Mouse (Mus musculus) right cerebral cortex, adult 2 months (tissue): ENCODE results near the gene Vstm2l.

Experiments
- DNase-seq, 2 experiments: peaks; one replicate each; pipeline ENCODE4 v3.0.0; 2021 to 2022; ENCODE audit warnings: low spot score in 2 of 2

Gene Vstm2l

DNA sequence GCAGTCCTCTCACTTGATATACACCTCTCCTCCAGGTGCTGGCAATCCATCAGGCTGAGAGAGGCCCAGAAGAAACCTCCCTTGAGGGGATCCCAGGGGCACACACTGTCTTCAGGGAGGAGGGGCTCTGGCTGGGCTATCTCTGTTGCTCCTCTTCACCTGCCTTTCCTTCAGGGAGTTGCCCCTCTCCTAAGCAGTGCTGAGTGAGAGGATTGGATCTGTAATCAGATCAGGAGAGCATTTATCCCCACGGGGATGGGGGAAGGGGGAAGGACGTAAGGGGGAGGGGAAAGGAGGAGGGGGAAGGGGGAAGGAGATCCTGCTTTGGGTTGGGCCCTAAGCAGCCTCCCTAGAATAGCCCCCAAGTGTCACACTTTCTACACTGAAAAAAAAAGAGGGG lies 13.4 kb downstream of the Vstm2l start:
- no peak for DNase-seq

DNA sequence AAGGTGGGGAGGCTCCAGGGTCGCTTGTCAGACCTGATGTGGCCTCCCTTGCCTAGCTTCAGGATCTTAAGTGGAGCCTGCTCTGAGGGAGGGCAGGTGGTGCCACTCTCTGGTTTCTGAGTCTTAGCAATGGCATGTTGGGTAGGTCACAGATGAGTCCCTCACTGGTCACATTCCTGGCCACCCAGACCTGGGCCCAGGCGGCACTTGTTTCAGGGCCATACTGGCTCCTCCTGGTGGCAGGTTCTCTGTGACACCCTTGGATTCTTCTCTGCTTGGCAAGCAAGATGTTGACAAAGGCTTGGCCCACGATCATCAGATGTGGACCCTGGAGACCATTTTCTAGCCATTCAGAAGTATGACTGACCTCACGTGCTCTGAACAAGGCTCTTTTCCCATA lies 18.2 kb downstream of the Vstm2l start:
- DNase-seq = no peak

DNA sequence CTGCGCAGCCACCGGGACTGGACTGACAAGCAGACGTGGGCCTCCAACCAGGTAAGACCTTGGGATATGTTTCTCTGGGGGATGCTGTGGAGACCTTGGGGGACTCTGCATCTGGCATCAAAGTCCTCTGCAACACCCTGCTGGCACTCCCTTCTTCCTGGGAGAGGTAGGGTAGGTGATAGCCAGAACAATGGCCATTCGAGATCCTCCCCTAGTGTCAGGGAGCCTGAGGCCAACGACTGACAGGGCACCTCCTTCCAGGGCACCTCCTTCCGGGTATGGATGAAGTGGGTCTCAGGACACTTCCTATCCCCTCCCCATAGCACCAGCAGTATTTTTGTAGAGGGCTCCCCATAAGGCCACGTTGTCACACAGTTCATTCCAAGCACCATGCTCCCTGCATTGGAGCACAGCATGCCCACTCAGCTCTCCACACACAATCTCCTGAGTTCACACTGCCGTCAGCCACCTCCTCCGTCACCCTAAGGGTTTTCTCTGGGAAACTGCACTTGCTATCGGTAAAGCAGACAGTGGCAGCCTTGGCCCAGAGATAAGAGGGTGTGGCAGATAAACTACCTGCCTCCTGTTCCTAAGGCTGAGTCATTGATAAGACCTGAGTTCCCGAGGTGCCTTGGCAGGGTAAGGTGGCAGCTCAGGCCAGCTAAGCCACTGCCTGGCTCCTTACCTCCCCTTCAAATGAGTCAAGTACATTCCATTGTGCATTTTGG lies 21.2 kb downstream of the Vstm2l start:
- no peak for DNase-seq

DNA sequence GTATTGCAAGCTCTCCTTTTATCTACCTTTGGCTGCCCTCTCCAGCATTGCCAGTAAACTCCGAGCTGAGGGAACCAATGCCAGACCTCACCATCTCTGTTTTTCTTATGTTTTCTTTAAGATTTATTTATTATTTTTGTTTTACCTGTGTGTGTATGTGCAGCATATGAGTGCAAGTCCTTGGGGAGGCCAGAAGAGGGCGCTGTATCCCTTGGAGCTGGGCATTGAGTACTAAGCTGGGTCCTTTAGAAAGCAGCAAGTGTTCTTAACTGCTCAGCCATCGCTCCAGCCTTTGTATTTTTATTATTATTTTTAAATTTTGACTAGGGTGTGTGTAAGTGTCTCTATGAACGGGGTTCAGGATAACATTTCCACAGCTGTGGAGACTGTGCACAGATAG lies 22.2 kb downstream of the Vstm2l start:
- no peak for DNase-seq

DNA sequence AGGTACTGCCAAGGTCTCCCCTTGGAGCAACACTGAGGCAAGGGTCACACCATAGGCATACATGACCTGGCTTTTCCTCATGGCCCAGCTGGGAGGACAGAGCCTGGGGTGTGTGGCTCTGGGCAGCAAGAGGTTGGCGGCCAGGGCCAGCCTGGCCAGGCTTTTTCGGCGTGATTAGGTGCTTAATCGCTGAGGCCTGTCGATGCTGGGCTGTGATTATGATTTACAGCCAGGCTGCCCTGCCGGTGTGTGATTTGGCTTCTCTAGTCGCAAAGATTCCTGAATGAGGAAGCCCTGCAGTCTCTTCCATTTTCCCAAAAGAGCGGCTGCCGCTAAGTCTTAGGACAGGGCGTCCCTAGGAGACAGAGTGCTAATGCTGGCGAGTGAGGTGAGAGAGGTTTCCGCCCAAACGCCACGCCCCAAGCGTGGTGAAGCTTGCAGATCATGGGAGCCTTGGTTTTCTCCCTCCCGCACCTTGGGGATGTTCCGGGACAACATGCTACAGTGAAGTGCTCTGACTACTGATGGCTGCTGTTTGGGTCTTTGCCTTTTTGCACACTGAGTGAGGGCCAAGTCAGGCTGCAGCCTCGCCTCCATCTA lies 26.2 kb downstream of the Vstm2l start:
- no peak for DNase-seq

DNA sequence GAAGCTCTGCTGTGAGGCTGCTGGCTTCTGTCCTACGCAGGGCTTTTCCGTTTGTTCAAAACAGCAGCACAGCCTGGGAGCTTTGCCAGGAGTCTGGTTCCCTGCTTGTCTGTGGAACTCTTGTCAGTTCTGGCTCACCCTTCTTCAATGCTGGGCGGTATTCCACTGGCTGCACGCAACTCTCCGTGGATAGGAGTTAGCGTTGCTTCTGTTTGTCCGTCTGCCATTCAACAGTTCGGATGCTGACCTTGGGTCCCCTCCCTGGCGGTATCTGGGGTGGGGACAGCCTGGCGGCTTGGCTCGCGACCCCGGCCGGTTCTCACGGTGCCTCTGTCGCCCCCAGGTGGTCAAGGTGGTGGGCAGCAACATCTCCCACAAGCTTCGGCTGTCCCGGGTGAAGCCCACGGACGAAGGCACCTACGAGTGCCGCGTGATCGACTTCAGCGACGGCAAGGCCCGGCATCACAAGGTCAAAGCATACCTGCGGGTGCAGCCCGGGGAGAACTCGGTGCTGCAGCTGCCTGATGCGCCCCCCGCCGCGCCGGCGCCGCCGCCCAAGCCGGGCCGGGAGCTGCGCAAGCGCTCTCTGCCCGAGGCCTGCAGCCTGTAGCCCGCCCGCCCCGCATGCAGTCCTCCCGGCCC lies 29.2 kb downstream of the Vstm2l start:
- DNase-seq = peak; percentile 85 to 93

DNA sequence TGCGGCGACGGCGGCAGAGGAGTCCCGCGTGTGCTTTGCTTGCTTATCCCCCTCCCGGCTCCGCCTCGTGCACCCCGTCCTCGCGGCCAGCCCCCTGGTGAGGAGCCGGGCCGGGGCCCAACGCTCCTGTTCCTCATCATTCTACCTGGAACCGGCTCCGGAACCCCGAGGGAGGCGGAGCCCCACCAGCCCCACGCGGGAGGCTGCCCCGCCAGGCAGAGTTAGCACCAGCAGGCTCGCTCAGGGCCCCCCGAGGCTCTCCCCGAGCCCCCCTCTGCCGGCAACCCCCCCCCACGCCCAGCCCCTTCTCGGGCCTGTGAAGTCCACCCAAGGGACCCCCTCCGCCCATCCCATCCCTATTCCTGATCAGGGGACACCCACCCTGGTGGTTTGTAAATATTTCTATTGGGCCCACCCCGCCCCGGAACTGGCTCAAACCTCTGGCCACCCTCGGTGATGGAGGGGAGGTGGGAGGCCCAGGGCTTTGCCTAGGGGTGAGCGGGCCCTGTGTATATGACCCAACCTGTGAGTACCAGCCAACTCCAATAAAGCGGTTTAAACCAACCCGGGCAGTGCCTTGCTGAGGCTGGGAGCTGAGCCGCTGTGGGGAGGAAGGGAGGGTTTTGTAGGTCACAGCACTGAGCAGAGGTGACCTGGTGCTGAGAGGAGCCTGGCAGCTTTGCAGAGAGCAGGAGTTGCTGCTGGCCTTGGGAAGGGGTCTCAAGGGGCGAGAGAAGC lies 29.9 kb downstream of the Vstm2l start:
- DNase-seq = no peak

DNA sequence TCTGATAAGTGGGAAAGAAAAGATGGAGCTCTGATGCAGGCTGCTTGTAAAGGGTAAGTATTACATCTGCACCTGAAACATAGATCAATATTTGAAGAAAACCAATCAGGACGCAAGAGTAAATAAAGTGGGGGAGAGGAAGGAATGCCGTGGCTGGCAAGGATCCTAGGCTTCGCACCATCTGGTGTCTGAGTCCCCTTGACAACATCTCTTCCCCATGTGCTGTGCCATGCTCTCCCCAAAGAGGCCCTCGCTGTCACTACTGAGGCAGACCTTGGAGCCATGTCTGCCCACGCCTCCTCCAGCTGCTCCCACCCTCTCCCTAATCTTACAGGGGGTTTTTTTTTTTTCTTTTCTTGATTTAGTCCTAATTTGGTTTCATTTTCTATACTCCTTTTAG lies 39.5 kb downstream of the Vstm2l start:
- DNase-seq = peak; percentile 36 to 37

DNA sequence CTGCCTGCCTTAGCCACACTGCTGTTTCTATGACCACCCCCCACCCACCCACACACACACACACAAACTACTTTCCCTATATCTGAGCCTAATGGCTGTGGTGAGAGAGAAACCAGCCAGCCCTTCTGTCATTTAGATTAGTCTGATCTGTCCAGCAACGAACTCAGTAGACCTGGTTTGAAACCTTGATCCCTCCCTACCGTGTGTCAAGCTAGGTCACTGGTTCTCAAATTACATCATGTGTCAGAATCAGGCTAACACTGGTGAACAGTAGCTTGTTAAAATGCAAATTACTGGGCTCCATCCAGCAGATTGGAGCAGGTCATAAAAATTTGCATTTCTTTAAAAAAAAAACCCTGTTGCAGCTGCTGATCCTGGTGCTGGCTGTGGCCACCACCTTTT lies 43.3 kb downstream of the Vstm2l start:
- DNase-seq = no peak

DNA sequence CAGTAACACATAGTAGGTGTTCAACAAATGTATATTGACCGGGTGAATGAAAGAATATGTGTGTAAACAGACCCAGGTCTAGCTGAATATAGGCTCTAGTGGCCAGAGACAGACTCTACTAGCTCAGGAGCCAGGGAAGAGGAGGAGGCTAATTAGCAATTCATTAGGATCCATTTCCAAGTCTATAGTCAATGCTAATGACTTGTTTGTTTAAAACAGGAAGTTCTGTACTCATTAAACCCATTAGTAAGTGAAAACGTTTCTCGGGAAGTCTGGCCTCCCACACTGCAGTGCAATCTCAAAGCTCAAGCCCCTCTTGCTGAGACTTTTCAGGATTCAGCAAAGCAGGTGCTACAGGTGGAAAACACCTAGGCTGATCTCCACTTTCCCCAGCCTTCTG lies 53.4 kb downstream of the Vstm2l start:
- DNase-seq = no peak

DNA sequence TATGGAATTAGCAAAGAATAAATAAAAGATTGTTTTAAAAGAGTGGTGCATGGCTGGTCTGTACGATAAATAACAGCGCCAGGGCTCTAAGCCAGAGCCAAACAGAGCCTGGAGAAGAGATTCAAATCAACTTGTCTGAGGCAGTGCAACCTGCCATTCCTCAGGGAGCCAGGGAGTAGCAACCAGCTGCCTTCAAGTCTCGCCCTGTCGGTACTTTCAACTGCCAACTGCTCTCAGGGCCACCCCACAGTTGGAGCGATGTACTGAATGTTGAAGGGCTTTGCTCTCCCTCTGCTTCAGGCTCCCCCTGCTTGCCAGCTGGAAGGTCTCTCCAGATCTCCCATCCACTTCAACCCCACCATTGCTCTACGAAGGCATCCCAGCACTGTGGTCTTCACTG lies 55.7 kb downstream of the Vstm2l start:
- no peak for DNase-seq

DNA sequence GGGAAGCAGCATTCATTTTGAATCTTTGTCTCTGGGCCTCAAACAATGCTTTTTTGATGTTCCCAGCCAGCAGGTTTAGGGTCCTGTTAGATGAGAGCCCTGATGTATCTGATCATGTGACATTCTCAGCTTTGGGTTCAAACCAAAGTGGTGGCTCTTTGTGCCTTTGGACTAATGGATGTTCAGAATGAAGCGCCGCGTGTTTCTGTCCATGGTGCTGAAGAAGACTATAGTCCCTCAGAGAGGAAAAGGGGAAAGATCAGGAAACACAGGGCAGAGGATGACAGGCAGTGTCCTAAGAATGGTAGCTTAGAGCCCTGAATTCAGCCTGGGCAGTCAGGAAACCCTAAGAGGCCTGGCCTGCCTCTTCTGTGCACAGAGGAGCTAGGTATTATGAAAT lies 56.2 kb downstream of the Vstm2l start:
- DNase-seq = no peak

DNA sequence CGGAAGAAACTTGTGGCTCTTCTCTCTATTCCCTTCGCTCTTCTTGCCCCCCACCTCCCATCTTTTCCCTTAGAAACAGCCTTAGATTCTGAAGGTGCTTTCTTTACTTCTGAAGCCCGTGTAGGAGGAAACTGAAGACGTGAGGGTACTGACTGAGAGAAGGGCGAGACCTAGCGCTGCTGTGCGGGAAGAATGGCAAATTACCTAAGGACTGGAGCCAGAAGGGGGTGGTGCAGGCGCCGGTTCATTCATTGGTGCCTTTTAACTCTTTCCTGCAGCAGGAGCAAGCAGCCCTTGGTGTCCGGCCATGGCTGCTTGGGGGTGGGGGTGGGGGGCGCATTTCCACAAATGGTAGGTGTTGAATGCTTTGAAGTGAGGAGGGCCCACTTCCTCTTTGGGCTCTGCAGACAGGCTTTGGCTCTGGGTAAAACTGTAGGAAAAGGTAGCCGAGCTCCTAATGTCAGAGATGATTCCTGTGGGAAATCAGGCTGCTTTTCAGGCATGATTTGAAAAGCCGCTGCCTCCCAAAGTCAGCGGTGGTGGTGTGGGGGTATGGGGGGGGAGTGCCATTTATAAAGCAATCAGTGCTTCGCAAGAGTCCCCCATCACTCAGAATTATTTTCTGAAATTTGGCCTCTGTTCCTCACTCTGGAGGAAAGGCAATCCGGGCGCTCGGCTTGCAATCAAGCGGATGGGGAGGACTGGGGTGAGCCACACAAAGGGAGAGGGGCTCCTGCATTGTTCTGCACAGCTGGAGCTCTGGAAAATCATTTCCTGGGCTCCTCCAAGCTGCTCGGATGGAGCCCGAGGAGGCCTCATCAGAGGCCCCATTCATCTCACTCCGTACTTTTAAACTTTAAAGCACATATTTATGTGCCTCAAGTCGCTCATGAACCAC lies 60.4 kb downstream of the Vstm2l start:
- no peak for DNase-seq

DNA sequence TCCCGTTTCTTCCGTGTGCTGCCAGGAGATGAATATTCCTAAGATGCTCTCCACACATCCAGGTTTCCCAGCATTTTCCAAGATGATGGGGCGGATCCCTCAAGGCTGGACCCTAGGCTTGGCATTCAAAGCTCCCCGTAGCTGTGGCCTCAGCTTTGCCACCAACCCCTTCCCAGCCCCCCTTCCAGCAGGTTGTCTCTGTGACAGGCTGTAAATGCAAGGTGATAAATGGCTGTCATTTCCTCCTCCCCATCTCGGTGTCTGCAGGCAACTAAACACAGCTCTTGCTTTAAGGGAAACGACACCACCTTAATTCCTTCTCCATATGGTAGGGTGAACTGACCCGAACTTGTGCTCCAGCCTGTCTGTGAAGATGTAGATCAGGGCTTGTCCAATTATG lies 61.1 kb downstream of the Vstm2l start:
- DNase-seq = no peak

DNA sequence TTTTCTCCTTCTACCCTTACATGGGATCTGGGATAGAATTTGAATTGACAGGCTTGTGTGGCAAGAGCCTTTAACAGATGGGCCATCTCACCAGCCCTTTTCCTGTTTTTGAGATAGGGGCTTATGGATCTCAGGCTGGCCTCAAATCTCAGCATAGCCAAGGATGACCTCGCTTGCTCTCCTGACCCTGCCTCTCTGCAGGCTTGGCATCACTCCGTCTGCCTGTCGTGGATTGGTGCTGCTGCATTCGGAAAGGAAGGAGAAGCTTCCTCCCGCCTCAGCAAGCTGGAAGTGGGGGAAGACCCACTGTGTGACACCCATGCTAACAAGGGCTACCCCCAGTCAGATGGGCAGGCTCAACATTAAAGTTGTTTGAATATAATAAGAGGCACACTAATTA lies 64.8 kb downstream of the Vstm2l start:
- DNase-seq = no peak

DNA sequence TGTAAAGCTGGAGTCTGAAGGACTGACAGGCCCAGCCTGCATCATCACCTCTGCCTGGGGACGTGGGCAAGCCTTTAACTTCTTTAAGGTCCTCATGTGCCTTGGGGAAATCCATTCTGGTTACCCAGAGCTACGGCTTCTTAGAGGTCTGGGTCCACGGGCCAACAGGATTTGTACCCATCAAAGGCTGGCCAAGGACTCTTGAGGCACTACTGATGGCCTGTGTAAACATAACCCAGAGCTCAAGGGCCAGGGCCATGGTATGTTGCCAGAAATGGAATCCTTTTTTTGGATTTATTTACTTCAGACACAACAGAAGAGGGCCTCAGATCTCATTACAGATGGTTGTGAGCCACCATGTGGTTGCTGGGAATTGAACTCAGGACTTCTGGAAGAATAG lies 68.3 kb downstream of the Vstm2l start:
- no peak for DNase-seq

DNA sequence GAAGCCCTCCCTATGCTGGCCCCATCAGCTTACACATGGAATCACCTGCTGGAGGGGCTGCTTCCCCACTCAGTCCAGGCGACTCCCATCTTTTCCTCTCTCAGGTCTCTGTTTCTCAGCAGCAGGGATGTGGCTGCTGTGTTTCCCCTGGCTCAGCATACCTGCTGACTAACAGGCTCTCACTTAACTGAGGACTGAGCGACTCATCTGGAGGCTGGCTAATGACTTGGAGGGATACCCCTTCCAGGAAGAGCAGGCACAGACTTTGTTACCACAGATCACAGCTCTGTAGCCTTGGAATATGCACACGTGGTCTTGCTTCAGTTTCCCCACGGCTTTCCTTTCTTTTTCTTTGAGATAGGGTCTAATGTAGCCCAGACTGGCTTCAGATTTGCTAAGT lies 68.8 kb downstream of the Vstm2l start:
- DNase-seq = no peak

DNA sequence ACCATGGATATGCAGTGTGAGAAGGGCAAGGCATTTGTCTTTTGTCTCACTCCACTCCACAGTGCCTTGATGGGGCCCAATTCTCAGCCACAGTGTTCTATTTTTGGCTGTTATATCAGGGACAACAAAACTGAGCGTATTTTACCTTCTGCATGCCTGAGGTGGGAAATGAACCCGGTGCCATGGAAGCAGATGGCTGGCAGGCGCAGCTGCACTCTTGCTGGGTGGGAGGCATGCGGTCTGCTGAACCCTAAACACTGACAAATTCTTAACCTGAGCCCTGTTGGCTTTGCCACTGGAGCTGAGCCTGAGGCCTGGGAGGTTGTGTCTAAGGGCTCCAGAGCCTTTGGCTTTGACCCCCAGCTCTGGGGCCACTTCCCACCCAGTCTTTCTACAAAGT lies 71.2 kb downstream of the Vstm2l start:
- DNase-seq = no peak

DNA sequence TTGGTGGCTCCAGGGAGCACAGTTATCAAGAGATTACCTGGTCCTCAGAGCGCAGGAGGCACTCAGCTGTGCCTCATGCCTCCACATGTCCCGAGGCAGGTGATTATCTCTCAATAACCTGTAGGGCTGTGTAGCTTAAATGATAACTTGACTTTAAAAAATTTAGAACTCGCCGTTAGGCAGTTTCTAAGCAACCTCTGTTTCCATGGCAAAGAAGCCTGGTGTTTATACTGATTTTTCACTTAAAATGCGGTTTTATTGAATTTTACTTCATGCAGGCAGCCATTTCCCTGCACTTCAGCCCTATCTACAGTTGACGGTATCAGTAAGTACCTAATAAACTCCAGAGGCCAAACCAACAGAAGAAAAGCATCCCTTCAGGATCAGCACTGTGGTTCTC lies 71.8 kb downstream of the Vstm2l start:
- no peak for DNase-seq

DNA sequence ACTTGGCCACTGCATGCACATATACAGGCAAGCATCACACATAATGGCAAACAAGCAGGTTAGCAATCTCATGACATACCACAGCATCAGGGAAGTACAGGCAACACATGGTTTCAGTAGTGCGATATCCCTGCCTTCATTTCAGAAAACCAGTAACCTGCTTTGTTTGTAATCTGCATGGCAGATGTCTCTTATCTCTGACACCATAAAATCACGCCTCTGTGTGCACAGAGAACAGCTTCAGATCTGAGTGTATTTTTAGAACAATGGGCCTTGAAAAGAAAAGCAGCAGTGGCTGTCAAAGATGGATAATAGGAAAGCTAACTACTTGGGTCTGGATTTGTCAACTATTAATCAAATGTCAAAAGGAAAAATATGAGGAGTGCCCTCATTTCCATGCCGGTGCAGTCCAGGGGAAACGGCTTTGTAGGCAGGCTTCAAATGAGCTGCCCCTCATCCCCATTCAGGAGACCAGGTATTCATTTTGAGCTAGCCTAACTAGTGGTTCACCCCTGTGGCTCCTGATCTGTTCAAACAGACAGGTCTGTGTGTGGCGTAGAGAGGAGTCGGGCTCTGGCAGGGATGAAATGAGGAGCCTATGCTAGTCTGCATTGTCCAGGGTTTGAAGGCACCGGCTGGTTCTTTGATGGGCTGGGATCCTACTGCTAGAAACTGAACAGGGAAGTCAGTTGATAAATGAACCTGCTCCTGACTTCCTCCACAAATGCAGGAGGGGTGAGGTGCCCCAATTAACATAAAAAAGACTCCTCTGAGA lies 74.2 kb downstream of the Vstm2l start:
- no peak for DNase-seq

DNA sequence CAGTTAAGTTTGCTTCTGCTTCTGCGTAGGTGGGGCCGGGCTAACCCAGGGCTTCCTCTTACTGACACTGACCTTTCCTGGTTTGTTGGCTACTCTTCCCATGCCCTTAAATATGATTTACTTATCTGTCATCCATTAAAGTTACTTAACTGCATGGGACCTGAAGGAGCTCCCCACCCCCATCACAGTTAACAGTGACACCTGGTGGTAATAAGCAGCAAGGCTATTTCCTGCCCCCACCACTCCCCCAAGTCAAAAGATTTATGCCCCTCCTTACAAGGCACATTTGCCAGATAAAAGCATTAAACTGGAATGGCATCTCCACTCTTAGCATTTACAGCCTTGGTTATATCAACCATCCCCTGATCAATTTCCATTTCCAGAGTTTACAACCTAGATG lies 75.5 kb downstream of the Vstm2l start:
- DNase-seq = no peak
